Comparison of ENCODE assay signal across 8 mouse cellular contexts in genomic region chr14:58071830-58072770, GRCm38 (mm10). TPM values are rescaled to one million over a fixed set of nuclear protein-coding genes. Genes with fewer than 3 reads are reported as not detected.
DNase-seq lines count a peak whose midpoint lies in the region; ATAC-seq and TF ChIP-seq lines count a peak whose summit lies in the region.

No protein-coding gene starts in this region.

- peak overlapping the region; percentile 73 for H3K9ac ChIP-seq in hindbrain, embryonic 12.5 days
- no peak overlapping the region for H3K9ac ChIP-seq in lung, postnatal 0 days (replicated peaks; ENCODE audit: low read depth)

- WGBS in hindbrain, embryonic 12.5 days = under 1% methylated on average over 85 of the region's 85 CpGs
- WGBS in lung, postnatal 0 days = 2% methylated on average over 67 of the region's 85 CpGs

- peak; percentile 90 for DNase-seq in Muller cell, postnatal 12 days (ENCODE audit: inconsistent ontology term)
- DNase-seq in cerebellum, adult 8-10 months = peak; percentile 85
- peak; percentile 39 to 65 for DNase-seq in frontal cortex, postnatal 25 days (ENCODE audit: low spot score in 2 of 2)
- peak; percentile 62 to 64 for DNase-seq in layer of hippocampus, postnatal 14 days (ENCODE audit: low spot score in 2 of 2)
- peak; percentile 83 for DNase-seq in lung, postnatal 0 days (ENCODE audit: low spot score)
- peak; percentile 48 for DNase-seq in ovary, postnatal 14 days (ENCODE audit: low spot score)
- peak; percentile 77 for DNase-seq in thymus, postnatal 4 days

- H3K4me1 ChIP-seq in hindbrain, embryonic 12.5 days = peaks cover 39% of the 10 kb centered on the region
- peaks cover 13% of the 10 kb centered on the region for H3K4me1 ChIP-seq in lung, postnatal 0 days (ENCODE audit: insufficient read depth, low read depth, low read length)

- no peak for TF ChIP-seq CTCF in lung, postnatal 0 days (IDR thresholded peaks at IDR 0.05)

- H3K27ac ChIP-seq in hindbrain, embryonic 12.5 days = peak overlapping the region; percentile 62
- H3K27ac ChIP-seq in lung, postnatal 0 days (ENCODE audit: low read length) = 0 out of 2 replicates have a peak overlapping the region, but pooled peaks have one; percentile 47

- H3K9me3 ChIP-seq in hindbrain, embryonic 12.5 days (replicated peaks) = no peaks in the 10 kb centered on the region
- no peaks in the 10 kb centered on the region for H3K9me3 ChIP-seq in lung, postnatal 0 days (ENCODE audit: low read length)

- H3K4me2 ChIP-seq in hindbrain, embryonic 12.5 days (replicated peaks) = peak overlapping the region; percentile 96
- H3K4me2 ChIP-seq in lung, postnatal 0 days (replicated peaks; ENCODE audit: low read depth, low read length) = peak overlapping the region; percentile 94

- ATAC-seq in hindbrain, embryonic 12.5 days (ENCODE audit: low FRiP score) = peak; percentile 71
- ATAC-seq in lung, postnatal 0 days = peak; percentile 89

- H3K4me3 ChIP-seq in hindbrain, embryonic 12.5 days = peak overlapping the region; percentile 57
- H3K4me3 ChIP-seq in lung, postnatal 0 days (ENCODE audit: low read depth, low read length) = peak overlapping the region; percentile 60

- TF ChIP-seq EP300 in lung, postnatal 0 days (IDR thresholded peaks at IDR 0.05) = no peak

- H3K36me3 ChIP-seq in hindbrain, embryonic 12.5 days = no peaks in the 10 kb centered on the region
- H3K36me3 ChIP-seq in lung, postnatal 0 days (ENCODE audit: insufficient read depth, low read length) = no peaks in the 10 kb centered on the region

- H3K27me3 ChIP-seq in hindbrain, embryonic 12.5 days = peaks cover 63% of the 10 kb centered on the region
- peaks cover 43% of the 10 kb centered on the region for H3K27me3 ChIP-seq in lung, postnatal 0 days (replicated peaks; ENCODE audit: insufficient read depth, low read length)

RNA-seq across cellular contexts. Expression of gene Fgf9, which starts 1.8 kb away (rescaled TPM):
- polyA plus RNA-seq in hindbrain, embryonic 12.5 days (2016; fragmentation: Nextera tagmentation; extraction: Ambion mirVana) = 10.3 and 12.6 TPM in 2 replicates
- 10 to 100 TPM; 15.2 to 18.1 TPM for total RNA-seq in layer of hippocampus, postnatal 14 days (2021)
- 2.7 and 3.1 TPM in 2 replicates for polyA plus RNA-seq in lung, postnatal 0 days (2015; fragmentation: Nextera tagmentation; extraction: Ambion mirVana)

Comparison
In these comparisons a context has a peak if more than half of its experiments do, and no peak if none do; other contexts are left out.
1. Peak in every context shown above with its lines: DNase-seq, ATAC-seq, H3K4me3 ChIP-seq and H3K27ac ChIP-seq.